Mouse (Mus musculus) WW6 (cell line): ENCODE results near the gene Prkcg.
"Not testable (repeated sequence)": the region's sequence is repeated elsewhere in the genome, so short reads cannot be mapped to it uniquely, and the experiment has no call there.

Experiments used
- DNase-seq: peaks from one replicate; pipeline ENCODE4 v3.0.0-alpha.2; 2013; ENCODE audit warnings: low read depth, low spot score

The Prkcg gene

GRCm38 (mm10) chr7:3290257-3291033 lies 1.5 kb downstream of the Prkcg start:
- peak; percentile 88 for DNase-seq

- no peak for DNase-seq
Observed at GRCm38 (mm10) chr7:3291197-3291596, 2.2 kb downstream of the Prkcg start.

GRCm38 (mm10) chr7:3291764-3292163 lies 2.8 kb downstream of the Prkcg start:
- no peak for DNase-seq

DNA sequence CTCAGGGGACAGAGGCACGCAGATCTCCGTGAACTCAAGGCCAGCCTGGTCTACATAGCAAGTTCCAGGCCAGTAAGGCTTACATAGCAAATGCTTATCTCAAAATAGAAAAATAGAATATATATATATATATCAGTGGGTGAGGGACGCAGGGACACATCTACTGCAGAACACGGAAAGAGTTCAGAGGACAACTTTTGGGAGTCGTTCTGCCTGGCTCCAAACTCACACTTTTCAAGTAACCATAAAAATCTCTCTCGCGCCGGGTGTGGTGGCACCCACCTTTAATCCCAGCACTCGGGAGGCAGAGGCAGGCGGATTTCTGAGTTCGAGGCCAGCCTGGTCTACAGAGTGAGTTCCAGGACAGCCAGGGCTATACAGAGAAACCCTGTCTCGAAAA lies 3.3 kb downstream of the Prkcg start:
- not testable (repeated sequence) for DNase-seq

DNA sequence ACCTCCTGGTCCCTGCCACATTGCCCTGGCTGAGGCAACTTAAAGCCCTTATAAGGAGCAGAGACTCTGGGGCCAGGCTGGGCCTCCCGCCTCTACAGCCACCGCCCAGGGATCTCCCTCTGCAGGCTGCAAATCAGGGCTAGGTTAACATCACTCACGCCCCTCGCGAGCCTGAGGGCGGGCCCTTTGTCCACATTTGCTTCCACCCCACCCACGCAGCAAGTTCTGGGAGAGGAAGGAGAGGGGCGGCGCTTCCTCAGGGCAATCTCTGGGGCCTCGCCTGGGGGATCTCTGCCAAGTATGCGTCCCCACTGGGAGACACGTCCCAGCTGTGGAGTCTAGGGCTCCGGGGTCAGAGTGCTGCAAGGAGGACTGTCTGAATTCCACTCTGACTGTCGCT lies 3.8 kb downstream of the Prkcg start:
- peak; percentile 86 for DNase-seq

GRCm38 (mm10) chr7:3294794-3295193 lies 5.8 kb downstream of the Prkcg start:
- DNase-seq: no peak

DNA sequence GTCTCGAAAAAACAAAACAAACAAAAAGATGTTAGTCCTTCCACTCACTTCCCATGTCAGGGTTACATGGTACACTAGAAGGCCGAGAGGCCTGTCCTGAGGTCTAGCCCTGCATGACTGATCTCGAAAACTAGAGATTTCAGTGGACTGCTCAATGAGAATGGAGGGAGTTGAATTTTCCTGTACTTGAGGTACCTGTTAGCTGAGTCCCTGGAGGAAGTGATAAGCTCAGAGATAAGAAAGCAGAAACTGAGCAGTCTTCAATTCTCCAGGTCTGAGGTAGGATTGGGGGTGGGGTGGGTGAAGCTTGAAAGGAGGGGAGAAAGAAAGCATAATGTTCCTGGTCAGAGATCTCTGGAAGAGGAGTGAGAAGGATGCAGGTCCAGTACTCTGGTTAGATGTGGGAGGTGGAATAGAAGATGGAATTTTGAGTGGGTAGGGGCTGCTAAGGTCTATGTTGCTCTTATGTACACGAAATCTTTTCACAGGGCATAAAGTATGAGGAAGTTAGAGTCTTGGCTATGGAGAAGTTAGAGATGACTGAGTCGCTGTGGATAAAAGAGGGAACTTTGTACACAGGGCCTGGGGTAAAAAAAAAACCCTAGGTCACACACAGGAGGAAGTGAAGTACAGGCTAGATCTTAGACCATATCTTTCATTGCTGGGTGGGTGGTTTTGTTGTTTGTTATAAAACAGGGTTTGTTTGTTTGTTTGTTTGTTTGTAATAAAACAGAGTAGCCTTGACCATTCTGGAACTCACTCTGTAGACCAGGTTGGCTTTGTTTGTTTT lies 6.5 kb downstream of the Prkcg start:
- DNase-seq: no peak

GRCm38 (mm10) chr7:3296711-3297110 lies 7.7 kb downstream of the Prkcg start:
- DNase-seq: no peak

GRCm38 (mm10) chr7:3299941-3300617 lies 11.1 kb downstream of the Prkcg start:
- DNase-seq: no peak

DNA sequence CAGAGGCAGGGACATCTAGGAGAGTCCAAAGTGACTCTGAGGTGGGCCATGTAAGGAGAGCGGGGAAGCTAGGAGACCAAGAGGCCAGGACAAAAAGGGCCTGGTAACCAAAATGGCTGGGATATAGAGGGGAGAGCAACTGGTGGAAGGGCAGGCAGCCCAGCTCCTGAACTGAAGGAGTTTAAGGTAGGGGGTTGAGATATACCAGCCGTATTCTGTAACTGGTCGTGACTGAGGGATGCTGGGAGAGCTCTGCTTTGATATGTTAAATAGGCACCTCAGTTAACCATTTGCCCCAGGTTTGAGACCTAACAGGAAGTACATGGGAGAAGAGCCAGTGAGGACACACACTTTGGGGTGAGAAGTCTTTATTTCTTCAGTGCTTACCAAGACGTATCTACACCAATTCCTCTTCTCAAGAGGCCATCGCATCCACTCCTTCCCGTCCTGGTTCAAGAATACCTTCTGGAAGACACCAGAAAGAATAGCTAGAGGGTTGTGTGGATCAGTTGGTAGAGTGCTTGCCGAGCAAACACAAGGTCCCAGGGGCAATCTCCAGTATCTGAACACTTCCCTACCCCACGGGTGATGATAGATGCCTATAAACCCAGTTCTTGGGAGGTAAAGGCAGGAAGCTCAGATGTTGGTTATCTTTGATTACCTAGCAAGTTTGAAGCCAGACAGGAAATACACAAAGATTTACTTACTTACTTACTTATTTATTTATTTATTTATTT lies 12.1 kb downstream of the Prkcg start:
- DNase-seq: no peak

- DNase-seq: no peak
Observed at GRCm38 (mm10) chr7:3301628-3302555, 12.9 kb downstream of the Prkcg start.

DNA sequence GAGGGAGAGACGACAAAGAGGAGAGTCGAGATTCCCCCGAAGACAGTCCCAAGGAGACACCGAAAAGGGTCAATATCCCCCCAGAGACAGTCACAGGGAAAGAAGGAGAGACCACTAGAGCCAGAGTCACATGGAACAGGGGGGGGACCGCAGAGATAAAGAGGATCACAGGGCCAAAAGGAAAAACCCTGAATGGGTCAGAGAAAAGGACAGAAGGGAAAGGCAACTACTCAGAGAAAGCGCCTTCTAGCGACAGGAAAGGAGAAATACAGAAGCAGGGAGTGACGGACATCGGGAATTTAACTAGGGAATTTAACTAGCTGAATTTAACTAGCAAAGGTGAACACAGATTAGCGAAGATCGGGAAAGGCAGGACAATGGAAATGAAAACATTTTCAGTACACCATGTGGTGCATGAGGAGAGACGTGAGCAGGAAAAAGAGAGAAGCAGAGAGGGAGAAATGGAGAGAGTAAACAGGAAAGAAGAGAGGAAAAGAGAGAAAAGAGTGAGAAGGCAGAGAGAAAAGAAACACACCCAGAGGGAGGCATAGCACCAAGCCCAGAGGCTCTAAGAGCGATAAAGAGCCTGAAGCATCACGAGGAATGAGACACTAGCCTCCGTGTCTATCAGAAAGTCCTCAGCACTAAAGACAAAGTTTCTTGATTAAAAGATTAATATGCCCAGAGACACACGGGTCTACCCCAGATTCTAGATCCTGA lies 13.7 kb downstream of the Prkcg start:
- DNase-seq: no peak

- no peak for DNase-seq
Observed at GRCm38 (mm10) chr7:3303276-3303781, 14.3 kb downstream of the Prkcg start.

DNA sequence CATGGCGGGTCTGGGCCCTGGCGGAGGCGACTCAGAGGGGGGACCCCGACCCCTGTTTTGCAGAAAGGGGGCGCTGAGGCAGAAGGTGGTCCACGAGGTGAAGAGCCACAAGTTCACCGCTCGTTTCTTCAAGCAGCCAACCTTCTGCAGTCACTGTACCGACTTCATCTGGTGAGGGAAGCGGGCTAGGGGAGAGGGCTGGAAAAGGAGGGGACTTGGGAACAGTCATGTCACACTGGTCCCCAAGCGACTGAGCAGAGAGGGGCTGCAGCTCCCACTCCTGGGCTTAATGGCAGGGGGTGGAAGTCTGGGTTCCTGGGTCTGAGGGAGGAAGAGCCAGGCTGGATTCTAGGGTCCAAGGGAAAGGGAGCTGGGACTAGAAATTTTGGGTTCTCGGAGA lies 14.8 kb downstream of the Prkcg start:
- DNase-seq: no peak

DNA sequence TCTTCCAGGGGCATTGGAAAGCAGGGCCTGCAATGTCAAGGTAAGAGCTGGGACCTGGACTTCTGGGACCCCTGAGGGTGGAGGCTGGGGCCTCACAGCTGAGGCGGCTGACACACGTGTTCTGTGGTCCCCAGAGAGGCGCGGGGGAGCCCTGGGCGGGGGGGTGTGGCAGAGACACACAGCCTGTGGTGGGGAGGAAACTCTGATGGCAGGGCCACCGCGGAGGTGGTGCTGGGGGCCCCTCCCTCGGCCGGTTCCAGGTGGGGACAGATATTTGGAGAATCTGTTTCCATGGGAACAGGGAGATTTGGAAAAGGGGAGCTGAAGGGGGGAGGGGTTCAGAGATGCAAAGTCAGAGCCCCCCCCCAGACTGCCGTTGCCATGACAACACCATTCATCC lies 15.3 kb downstream of the Prkcg start:
- DNase-seq: no peak

- DNase-seq: no peak
Observed at GRCm38 (mm10) chr7:3306400-3306799, 17.4 kb downstream of the Prkcg start.

GRCm38 (mm10) chr7:3308646-3309045 lies 19.7 kb downstream of the Prkcg start:
- no peak for DNase-seq

DNA sequence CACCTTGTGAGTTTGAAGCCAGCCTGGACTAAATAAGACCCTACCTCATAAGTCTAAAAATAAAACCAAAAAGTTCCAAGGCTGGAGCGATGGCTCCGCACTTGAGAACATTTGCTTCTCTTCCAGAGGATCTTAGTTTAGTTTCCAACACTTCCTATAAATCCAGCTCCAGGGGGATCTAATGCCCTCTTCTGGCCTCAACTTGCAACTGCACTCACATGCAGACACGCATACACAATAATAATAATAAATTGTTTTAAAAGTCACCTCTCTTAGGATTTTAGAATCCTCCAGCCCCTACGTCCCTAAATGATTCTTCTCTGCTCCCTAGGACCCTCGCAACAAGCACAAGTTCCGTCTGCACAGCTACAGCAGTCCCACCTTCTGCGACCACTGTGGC lies 21.3 kb downstream of the Prkcg start:
- no peak for DNase-seq

GRCm38 (mm10) chr7:3313571-3313970 lies 24.6 kb downstream of the Prkcg start:
- no peak for DNase-seq

DNA sequence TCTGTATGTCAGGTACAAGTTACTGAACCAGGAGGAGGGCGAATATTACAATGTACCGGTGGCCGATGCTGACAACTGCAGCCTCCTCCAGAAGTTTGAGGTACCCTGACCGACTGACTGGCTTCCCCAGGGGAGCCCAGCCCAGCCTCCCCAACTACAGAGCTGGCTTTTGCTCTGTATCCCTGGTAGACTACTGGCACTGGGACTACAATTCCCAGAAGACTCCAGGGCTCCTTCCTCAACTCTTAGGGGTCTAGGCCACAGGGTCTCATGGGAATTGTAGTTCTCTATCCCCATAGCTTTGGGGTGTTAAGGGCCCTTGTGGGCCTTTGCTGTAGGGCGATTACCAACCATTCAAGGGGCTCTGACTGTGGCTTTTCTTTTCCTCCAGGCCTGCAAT lies 25.1 kb downstream of the Prkcg start:
- no peak for DNase-seq
